Mouse (Mus musculus) kidney, embryonic 15.5 days (tissue): ENCODE data around the gene Lsm12. TPM values are rescaled to one million over a fixed set of nuclear protein-coding genes. Genes with fewer than 3 reads are reported as not detected.

ENCODE experiments used
- ATAC-seq: fragments of 200-750 bp; cut with Nextera tagmentation; replicated peaks from 2 replicates; pipeline ENCODE4 v1.8.0; 2017; ENCODE audit warnings: moderate TSS enrichment; ENCODE audit not compliant: low FRiP score
- H3K27ac ChIP-seq: fragments of 300-500 bp; sonication (generic); 2 replicates; pipeline ENCODE4 v1.5.1; 2015; ENCODE audit warnings: mild to moderate bottlenecking, inconsistent platforms
- H3K27me3 ChIP-seq: fragments of 300-500 bp; sonication (generic); 2 replicates; pipeline ENCODE4 v1.6.1; 2015; ENCODE audit warnings: inconsistent platforms
- H3K36me3 ChIP-seq: fragments of 300-500 bp; sonication (generic); 2 replicates; pipeline ENCODE4 v1.6.1; 2015; ENCODE audit warnings: inconsistent platforms
- H3K4me1 ChIP-seq: fragments of 300-500 bp; sonication (generic); 2 replicates; pipeline ENCODE4 v1.6.1; 2015; ENCODE audit warnings: inconsistent platforms
- H3K4me2 ChIP-seq: fragments of 300-500 bp; sonication (generic); 2 replicates; pipeline ENCODE4 v1.6.1; 2015; ENCODE audit warnings: moderate library complexity, mild to moderate bottlenecking, inconsistent platforms
- H3K4me3 ChIP-seq: fragments of 300-500 bp; sonication (generic); replicated peaks from 2 replicates; pipeline ENCODE4 v1.5.1; 2015; ENCODE audit warnings: mild to moderate bottlenecking, inconsistent platforms
- H3K9ac ChIP-seq: fragments of 300-500 bp; sonication (generic); 2 replicates; pipeline ENCODE4 v1.6.1; 2015; ENCODE audit warnings: mild to moderate bottlenecking, inconsistent platforms
- H3K9me3 ChIP-seq: fragments of 300-500 bp; sonication (generic); replicated peaks from 2 replicates; pipeline ENCODE4 v1.6.1; 2016; ENCODE audit warnings: inconsistent platforms
- WGBS: fragments of 180-500 bp; shearing (Covaris S2); methylation state at CpG from one replicate; pipeline ENCODE4 v1.1.7; 2015; ENCODE audit warnings: mixed read lengths; 5-methylcytosine and 5-hydroxymethylcytosine counted together
- polyA plus RNA-seq: library from polyadenylated mRNA; unstranded; fragments of >200 nt; fragmentation: Nextera tagmentation; extraction: Ambion mirVana; gene quantifications from 2 replicates; pipeline ENCODE4 v1.2.1, GENCODE M21; 2015

Gene Lsm12
- polyA plus RNA-seq, 1 experiment from 2014 or later, result 122 TPM

DNA sequence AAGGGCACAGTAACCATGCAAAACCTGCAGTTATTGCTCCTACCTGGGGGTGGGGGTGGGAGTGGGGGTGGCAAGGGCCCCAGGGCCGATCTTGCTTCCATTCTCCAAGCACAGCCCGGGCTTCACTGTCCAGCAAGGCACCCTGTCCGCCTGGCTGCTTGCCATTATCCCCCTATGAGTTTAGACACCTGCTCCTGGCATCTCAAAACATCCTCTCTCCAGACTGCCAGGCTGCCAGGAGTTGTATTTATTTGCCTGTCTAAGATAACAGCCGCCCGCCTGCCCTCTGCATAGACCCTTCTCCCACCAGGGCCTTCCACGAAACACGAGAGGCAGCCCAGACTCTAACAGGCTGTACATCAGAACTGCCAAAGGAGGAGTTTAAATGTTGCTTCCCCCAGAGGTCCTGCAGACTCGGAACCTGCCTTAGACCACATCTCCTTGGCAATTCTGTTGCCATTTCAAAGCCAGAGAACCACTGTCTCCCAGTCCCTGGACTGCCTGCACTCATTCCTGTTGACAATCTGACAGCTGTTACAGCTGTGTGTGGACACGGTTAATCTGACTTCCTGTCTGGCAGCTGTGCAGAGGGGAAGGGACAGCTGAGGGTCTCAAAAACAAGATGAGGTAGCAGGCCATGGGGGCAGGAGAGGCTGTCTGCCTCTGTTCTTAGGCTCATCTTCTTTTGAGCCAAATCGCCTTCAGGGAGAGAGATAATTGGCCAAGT, 29.5 kb upstream of the Lsm12 start:
- H3K9ac ChIP-seq, result no peak overlapping the region

DNA sequence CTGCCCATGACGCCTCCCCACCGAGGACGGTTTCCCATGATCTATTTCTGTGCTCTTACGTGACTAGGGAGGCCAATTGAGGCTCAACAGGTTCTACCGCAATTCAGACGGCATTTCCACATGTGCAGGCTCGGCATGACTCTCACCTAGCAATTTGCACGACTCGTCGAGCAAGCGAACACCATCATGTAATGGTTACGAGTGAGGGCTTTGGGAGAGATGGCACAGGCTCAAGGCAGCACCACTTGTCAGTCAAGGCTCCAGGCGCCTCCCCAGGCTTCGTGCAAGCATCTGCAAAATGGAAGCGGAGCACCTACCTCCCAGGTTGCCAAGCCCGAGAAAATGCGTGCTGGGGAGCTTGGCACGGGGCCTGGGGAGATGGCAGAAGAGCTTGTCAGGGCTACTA, 26.8 kb upstream of the Lsm12 start:
- Histone ChIP-seq H3K27me3 (no peaks in the 10 kb centered on the region), H3K4me3 (no peak overlapping the region), H3K4me2 (no peak overlapping the region), H3K4me1 (peaks cover 84% of the 10 kb centered on the region), H3K9ac (no peak overlapping the region), H3K27ac (no peak overlapping the region), H3K36me3 (peaks cover 4% of the 10 kb centered on the region; the same call in 1 of the 2 replicates), H3K9me3 (no peaks in the 10 kb centered on the region)
- 51% methylated on average over 18 of the region's 18 CpGs for WGBS
- no peak for ATAC-seq

More for the DNA sequence above, 29.5 kb upstream of the Lsm12 start:
- H3K36me3 ChIP-seq, result 0 out of 2 replicates have a peak, but pooled peaks cover 3% of the 10 kb centered on the region
- H3K9me3 ChIP-seq, result no peaks in the 10 kb centered on the region
- WGBS, result 30% methylated on average over 10 of the region's 10 CpGs
- H3K4me3 ChIP-seq, result no peak overlapping the region
- H3K27ac ChIP-seq, result peak overlapping the region; percentile 58
- H3K4me2 ChIP-seq, result peak overlapping the region; percentile 1; the same call in 1 of the 2 replicates
- no peak for ATAC-seq
- peaks cover 85% of the 10 kb centered on the region for H3K4me1 ChIP-seq
- no peaks in the 10 kb centered on the region for H3K27me3 ChIP-seq

DNA sequence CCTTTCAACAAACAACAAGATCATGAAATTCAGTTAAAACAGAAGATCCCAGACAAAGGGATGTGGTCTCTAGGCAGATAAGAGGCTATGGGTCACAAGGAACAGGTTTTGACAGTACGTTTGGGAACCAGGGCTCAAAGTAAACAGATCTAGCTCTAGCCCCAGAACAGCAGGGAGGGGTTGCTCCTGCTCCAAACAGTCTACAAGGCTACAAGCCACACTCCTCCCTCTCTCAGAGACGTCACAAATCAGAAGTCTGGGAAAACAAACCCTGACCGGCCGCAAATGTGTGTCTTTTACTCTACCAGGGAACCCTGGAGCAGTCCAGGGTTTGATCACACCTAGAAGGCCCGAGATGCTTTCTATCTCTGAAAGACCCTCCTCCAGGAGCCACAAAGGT, 25.9 kb upstream of the Lsm12 start:
- H3K9ac ChIP-seq, result no peak overlapping the region
- 24% methylated on average over 5 of the region's 5 CpGs for WGBS
- H3K4me3 ChIP-seq, result no peak overlapping the region
- H3K9me3 ChIP-seq, result no peaks in the 10 kb centered on the region
- peaks cover 83% of the 10 kb centered on the region for H3K4me1 ChIP-seq
- no peak for ATAC-seq
- H3K36me3 ChIP-seq, result peaks cover 13% of the 10 kb centered on the region
- H3K4me2 ChIP-seq, result no peak overlapping the region
- 0 out of 2 replicates have a peak, but pooled peaks cover 3% of the 10 kb centered on the region for H3K27me3 ChIP-seq
- H3K27ac ChIP-seq, result no peak overlapping the region

DNA sequence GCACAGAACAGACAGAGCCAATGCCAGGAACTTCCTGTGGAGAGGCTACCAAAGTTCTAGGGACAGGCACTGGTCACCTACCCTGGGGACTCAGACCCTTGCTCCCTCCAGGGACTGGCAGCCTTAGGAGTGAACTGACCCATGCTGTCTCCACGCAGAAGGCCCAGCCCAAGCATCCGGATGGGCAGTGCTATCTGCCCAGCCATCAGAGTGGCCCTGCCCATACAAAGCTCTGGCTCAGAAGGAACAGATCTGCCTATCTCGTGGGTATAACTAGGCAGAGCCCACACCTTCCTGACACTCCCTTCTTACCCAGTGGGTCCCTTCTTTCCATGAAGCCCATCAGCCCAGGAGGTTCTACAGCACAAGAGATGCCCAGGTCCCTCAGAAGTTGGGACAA, 25.1 kb upstream of the Lsm12 start:
- H3K9me3 ChIP-seq, result no peaks in the 10 kb centered on the region
- H3K27me3 ChIP-seq, result 0 out of 2 replicates have a peak, but pooled peaks cover 3% of the 10 kb centered on the region
- peaks cover 21% of the 10 kb centered on the region for H3K36me3 ChIP-seq
- no peak overlapping the region for H3K27ac ChIP-seq
- 67% methylated on average over 3 of the region's 3 CpGs for WGBS
- H3K9ac ChIP-seq, result no peak overlapping the region
- H3K4me1 ChIP-seq, result peaks cover 74% of the 10 kb centered on the region
- H3K4me2 ChIP-seq, result no peak overlapping the region
- no peak for ATAC-seq
- no peak overlapping the region for H3K4me3 ChIP-seq

DNA sequence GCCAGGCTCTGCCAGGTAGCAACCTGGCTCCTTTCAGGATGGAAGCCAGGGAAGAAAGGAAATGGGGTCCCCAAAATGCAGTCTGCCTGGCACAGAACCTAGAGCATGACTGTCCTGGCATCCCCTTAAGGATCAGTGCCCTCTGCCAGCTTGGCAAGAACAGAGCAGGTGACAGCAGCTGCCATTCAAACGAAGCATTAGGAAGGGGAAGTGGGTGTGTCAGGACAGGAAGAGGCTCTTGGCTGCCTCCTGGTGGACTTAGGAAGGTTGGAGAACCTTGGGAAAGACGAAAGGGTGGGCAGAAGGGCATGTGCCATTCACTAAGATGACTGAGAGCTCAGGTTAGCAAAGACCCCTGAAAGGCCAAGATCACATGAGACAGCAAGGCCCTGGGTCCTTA, 24.6 kb upstream of the Lsm12 start:
- Histone ChIP-seq H3K9me3 (no peaks in the 10 kb centered on the region), H3K27ac (no peak overlapping the region), H3K4me1 (peaks cover 70% of the 10 kb centered on the region), H3K4me3 (no peak overlapping the region), H3K36me3 (peaks cover 26% of the 10 kb centered on the region), H3K4me2 (no peak overlapping the region), H3K9ac (no peak overlapping the region; the same call in 1 of the 2 replicates), H3K27me3 (0 out of 2 replicates have a peak, but pooled peaks cover 3% of the 10 kb centered on the region)
- WGBS, result 25% methylated on average over 2 of the region's 2 CpGs
- no peak for ATAC-seq

DNA sequence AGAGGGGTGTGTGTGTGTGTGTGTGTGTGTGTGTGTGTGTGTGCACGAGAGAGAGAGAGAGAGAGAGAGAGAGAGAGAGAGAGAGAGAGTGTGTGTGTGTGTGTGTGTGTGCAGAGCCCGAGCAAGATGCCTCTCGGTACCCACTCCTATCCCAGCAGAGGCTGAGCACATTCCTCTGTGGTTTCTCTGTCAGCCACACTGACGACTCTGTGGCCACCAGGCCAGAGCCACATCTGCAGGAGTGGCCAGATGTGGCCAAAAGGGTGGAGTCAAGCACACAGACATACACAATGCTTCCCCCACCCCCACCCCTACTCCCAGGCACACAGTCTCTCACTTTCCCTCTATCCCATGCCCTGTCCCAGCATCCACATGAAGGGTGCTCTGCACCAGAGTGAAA, 23.8 kb upstream of the Lsm12 start:
- Histone ChIP-seq H3K4me1 (peaks cover 61% of the 10 kb centered on the region), H3K36me3 (peaks cover 35% of the 10 kb centered on the region), H3K27ac (peak overlapping the region; percentile 67; the same call in 1 of the 2 replicates), H3K9ac (no peak overlapping the region), H3K9me3 (no peaks in the 10 kb centered on the region), H3K27me3 (0 out of 2 replicates have a peak, but pooled peaks cover 3% of the 10 kb centered on the region), H3K4me2 (no peak overlapping the region), H3K4me3 (no peak overlapping the region)
- ATAC-seq, result no peak
- WGBS, result 49% methylated on average over 4 of the region's 4 CpGs

DNA sequence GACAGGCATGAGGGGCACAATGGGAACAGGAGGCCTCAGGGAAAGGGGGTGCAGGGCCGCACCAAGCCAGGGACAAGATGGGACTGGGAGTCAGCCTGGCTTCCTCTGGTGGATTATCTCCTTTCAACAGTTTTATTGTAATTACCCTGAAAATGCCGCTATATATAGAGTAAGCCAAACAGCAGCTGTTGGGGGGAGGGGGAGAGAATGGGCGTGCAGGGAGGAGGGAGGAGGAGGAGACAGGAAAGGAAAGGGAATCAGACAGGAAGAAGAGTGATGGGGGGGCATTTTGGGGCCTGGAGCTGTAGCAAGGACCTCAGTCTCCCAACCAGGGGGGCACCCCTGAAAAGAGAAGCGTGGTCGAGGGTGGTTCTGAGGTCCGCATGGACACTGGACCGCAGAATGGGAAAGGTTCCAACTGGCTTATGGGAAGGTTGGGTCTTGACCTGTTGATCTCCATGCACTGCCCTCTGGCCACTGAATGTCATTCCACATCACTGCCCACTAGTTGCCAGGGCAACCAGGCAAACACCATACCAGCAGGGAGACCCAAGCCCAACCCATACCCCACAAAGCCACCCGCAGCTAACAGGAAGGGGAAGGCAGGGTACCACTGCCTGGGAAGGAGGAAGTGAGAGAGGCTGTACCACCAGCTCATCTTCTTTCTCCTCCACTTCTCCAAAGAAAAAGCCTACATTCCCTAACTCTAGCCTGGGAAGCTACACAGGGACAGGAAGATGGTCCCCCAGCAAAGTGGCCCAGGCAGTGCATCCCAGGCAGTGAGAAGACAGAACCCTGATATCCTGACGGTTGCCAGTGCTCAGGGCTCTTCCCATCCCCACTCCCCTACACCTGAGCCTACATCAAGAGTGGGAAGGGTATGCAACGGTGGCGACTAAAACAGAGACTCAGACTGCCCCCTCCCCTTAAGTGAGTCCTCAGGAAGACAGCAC, 23.0 kb upstream of the Lsm12 start:
- whole genome bisulfite sequencing, result 48% methylated on average over 11 of the region's 11 CpGs
- H3K36me3 ChIP-seq, result peaks cover 41% of the 10 kb centered on the region
- peaks cover 54% of the 10 kb centered on the region for H3K4me1 ChIP-seq
- H3K27ac ChIP-seq, result peak overlapping the region; percentile 67; the same call in 1 of the 2 replicates
- peak; percentile 15; the same call in 1 of the 2 replicates for ATAC-seq
- 0 out of 2 replicates have a peak overlapping the region, but pooled peaks have one; percentile 1 for H3K9ac ChIP-seq
- H3K4me2 ChIP-seq, result peak overlapping the region; percentile 36; the same call in 1 of the 2 replicates
- no peak overlapping the region for H3K4me3 ChIP-seq
- no peaks in the 10 kb centered on the region for H3K9me3 ChIP-seq
- H3K27me3 ChIP-seq, result 0 out of 2 replicates have a peak, but pooled peaks cover 3% of the 10 kb centered on the region

DNA sequence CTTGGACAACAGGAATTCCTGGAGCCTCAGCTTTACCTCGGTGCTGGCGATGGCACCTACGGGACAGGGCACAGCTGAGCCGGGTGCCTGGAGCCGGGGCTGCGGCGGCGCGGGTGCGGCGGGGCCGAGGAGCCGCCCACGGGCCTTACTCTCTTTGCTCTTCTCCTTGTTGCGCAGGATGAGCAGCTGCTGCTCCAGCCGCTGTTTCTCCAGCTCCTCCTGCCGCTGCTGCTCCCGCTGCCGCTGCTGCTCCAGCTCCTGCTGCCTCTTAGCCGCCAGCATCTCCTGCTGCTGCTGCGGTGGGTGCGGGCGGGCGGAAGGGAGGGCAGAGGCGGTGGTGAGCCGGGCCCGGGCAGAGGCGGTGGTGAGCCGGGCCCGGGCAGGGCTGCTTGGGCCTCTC, 21.4 kb upstream of the Lsm12 start:
- 69% methylated on average over 30 of the region's 30 CpGs for WGBS
- peaks cover 56% of the 10 kb centered on the region for H3K36me3 ChIP-seq

DNA sequence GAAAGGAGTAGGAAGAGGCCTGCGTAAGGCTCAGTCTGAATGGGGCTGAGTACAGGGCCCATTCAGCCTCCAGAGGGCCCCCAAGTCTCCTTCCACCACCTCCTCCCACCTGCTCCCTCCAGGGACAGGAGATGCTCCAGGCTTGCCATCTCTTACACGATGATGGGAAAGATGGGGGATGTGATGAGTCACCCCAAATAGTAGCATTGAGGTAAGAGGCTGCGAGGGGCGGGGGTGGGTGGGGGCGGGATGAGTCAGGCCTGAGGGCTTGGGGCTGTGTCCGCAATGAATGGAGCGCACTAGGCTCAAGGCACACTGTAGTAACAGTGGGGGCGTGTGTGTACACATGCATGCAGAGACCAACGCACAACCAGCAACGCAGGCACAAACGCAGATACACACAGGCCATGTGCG, 16.3 kb upstream of the Lsm12 start:
- H3K9me3 ChIP-seq, result no peaks in the 10 kb centered on the region
- 0 out of 2 replicates have a peak, but pooled peaks cover 3% of the 10 kb centered on the region for H3K27me3 ChIP-seq
- H3K27ac ChIP-seq, result no peak overlapping the region
- peak; percentile 27; the same call in 1 of the 2 replicates for ATAC-seq
- H3K4me1 ChIP-seq, result peaks cover 18% of the 10 kb centered on the region
- H3K36me3 ChIP-seq, result peaks cover 98% of the 10 kb centered on the region
- no peak overlapping the region for H3K4me2 ChIP-seq
- no peak overlapping the region for H3K9ac ChIP-seq
- 81% methylated on average over 12 of the region's 12 CpGs for WGBS
- H3K4me3 ChIP-seq, result no peak overlapping the region

More for the DNA sequence above, 21.4 kb upstream of the Lsm12 start:
- Histone ChIP-seq H3K9me3 (no peaks in the 10 kb centered on the region), H3K4me2 (no peak overlapping the region), H3K9ac (no peak overlapping the region), H3K27ac (no peak overlapping the region), H3K4me1 (peaks cover 47% of the 10 kb centered on the region), H3K27me3 (0 out of 2 replicates have a peak, but pooled peaks cover 3% of the 10 kb centered on the region), H3K4me3 (no peak overlapping the region)
- no peak for ATAC-seq

DNA sequence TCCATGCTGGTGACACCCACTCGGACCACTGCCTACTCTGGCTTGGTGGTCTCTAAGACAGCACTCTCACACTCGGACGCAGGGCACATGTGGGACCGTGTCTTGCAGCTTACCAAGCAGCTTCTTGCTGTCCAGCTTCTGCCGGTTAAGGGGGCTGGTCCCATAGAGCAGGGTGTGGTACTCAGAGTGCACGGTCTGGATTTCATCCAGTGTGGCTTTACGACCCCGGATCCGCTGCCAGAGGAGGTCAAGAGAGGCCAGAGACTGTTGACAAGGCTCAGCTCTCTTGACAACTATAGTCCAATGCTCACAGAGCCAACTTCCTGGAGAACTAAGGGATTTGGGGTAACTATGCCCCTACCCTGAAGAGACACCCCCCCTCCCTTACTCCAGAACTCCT, 14.8 kb upstream of the Lsm12 start:
- H3K4me2 ChIP-seq, result no peak overlapping the region
- 39% methylated on average over 9 of the region's 9 CpGs for WGBS
- H3K4me1 ChIP-seq, result peaks cover 16% of the 10 kb centered on the region

DNA sequence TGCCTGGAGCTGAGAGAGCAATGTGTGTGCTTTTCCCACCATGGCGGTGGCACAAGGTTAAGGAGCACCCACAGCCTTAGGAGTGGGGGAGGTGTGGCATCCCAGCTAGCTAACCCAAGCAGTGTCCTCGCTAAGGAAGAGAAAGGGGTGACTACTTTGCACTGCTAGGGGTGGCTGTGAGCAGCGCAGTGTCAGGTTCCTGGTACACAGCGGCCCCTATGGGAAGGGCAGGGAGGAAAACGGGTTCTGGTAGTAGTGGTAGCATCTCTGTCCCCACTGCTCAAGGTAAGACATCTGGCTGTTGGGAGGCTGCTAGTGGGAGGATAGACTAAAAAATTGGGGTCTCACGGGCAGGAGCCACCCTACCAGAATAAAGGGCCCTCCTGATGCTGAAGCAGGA, 13.1 kb upstream of the Lsm12 start:
- H3K36me3 ChIP-seq, result peaks cover 98% of the 10 kb centered on the region
- 69% methylated on average over 6 of the region's 6 CpGs for WGBS

More for the DNA sequence above, 14.8 kb upstream of the Lsm12 start:
- Histone ChIP-seq H3K9me3 (no peaks in the 10 kb centered on the region), H3K27ac (no peak overlapping the region), H3K9ac (no peak overlapping the region), H3K36me3 (peaks cover 98% of the 10 kb centered on the region), H3K4me3 (no peak overlapping the region), H3K27me3 (no peaks in the 10 kb centered on the region)
- 0 out of 2 replicates have a peak, but pooled peaks have one; percentile 3 for ATAC-seq

More for the DNA sequence above, 13.1 kb upstream of the Lsm12 start:
- Histone ChIP-seq H3K4me3 (no peak overlapping the region), H3K9me3 (no peaks in the 10 kb centered on the region), H3K4me1 (peaks cover 16% of the 10 kb centered on the region), H3K27ac (no peak overlapping the region), H3K9ac (no peak overlapping the region), H3K4me2 (no peak overlapping the region), H3K27me3 (no peaks in the 10 kb centered on the region)
- no peak for ATAC-seq
